Mouse (Mus musculus): Measurements from ENCODE around the gene Nfasc.

Nfasc gene

GRCm38 (mm10) chr1:132741175-132741997 lies at the start of gene Nfasc:
Gene Nfasc (minus strand): TSS chr1:132741797.
- peak; percentile 70 for DNase-seq (ENCODE audit: low spot score)

- DNase-seq (ENCODE audit: low spot score): no peak
These were observed 49.5 kb upstream of the Nfasc start for GRCm38 (mm10) chr1:132791049-132791448.

- no peak for DNase-seq (ENCODE audit: low spot score)
These were observed 45.3 kb upstream of the Nfasc start for GRCm38 (mm10) chr1:132786866-132787265.

GRCm38 (mm10) chr1:132781607-132782445 lies 40.2 kb upstream of the Nfasc start:
- no peak for DNase-seq (ENCODE audit: low spot score)

- DNase-seq (ENCODE audit: low spot score): no peak
These were observed 39.4 kb upstream of the Nfasc start for GRCm38 (mm10) chr1:132780961-132781360.

- DNase-seq (ENCODE audit: low spot score): no peak
These were observed 38.7 kb upstream of the Nfasc start for GRCm38 (mm10) chr1:132780254-132780653.

GRCm38 (mm10) chr1:132774959-132775358 lies 33.4 kb upstream of the Nfasc start:
- DNase-seq (ENCODE audit: low spot score): no peak

GRCm38 (mm10) chr1:132771377-132771776 lies 29.8 kb upstream of the Nfasc start:
- DNase-seq (ENCODE audit: low spot score): peak; percentile 73

GRCm38 (mm10) chr1:132769559-132769958 lies 28.0 kb upstream of the Nfasc start:
- DNase-seq (ENCODE audit: low spot score): no peak

GRCm38 (mm10) chr1:132767422-132767821 lies 25.8 kb upstream of the Nfasc start:
- DNase-seq (ENCODE audit: low spot score): no peak

- no peak for DNase-seq (ENCODE audit: low spot score)
These were observed 24.5 kb upstream of the Nfasc start for GRCm38 (mm10) chr1:132765887-132766651.

- no peak for DNase-seq (ENCODE audit: low spot score)
These were observed 23.6 kb upstream of the Nfasc start for GRCm38 (mm10) chr1:132765222-132765621.

GRCm38 (mm10) chr1:132759390-132759789 lies 17.8 kb upstream of the Nfasc start:
- no peak for DNase-seq (ENCODE audit: low spot score)

GRCm38 (mm10) chr1:132758656-132759370 lies 17.2 kb upstream of the Nfasc start:
- peak; percentile 79 for DNase-seq (ENCODE audit: low spot score)

GRCm38 (mm10) chr1:132755211-132755610 lies 13.6 kb upstream of the Nfasc start:
- DNase-seq (ENCODE audit: low spot score): no peak

- no peak for DNase-seq (ENCODE audit: low spot score)
These were observed 7.8 kb upstream of the Nfasc start for GRCm38 (mm10) chr1:132749217-132749884.

GRCm38 (mm10) chr1:132746302-132746701 lies 4.7 kb upstream of the Nfasc start:
- no peak for DNase-seq (ENCODE audit: low spot score)

GRCm38 (mm10) chr1:132745636-132746035 lies 4.0 kb upstream of the Nfasc start:
- no peak for DNase-seq (ENCODE audit: low spot score)

GRCm38 (mm10) chr1:132739077-132739521 lies 2.5 kb downstream of the Nfasc start:
- DNase-seq (ENCODE audit: low spot score): no peak

- DNase-seq (ENCODE audit: low spot score): no peak
These were observed 5.4 kb downstream of the Nfasc start for GRCm38 (mm10) chr1:132736171-132736570.

GRCm38 (mm10) chr1:132733873-132734447 lies 7.6 kb downstream of the Nfasc start:
- DNase-seq (ENCODE audit: low spot score): peak; percentile 64

All from testis, postnatal 10 days (tissue).